Mouse (Mus musculus) olfactory bulb, adult 2 months (tissue): ENCODE data around the gene Slc27a3. TPM values are rescaled to one million over a fixed set of nuclear protein-coding genes. Genes with fewer than 3 reads are reported as not detected.

Experiments
- H3K27ac ChIP-seq: fragments of 200-500 bp; 2 replicates; pipeline ENCODE4 v1.5.1; 2012; ENCODE audit warnings: low read depth, low read length; ENCODE audit not compliant: insufficient read depth
- H3K4me1 ChIP-seq: fragments of 200-500 bp; 2 replicates; pipeline ENCODE4 v1.6.1; 2012; ENCODE audit warnings: low read length; ENCODE audit not compliant: control insufficient read depth, insufficient read depth
- H3K4me3 ChIP-seq: fragments of 200-500 bp; 2 replicates; pipeline ENCODE4 v1.5.1; 2012; ENCODE audit warnings: mild to moderate bottlenecking, low read depth, low read length, moderate library complexity; ENCODE audit not compliant: insufficient read depth
- CTCF ChIP-seq: fragments of 200-500 bp; IDR thresholded peaks from 2 replicates; pipeline ENCODE4 v1.5.1; 2012; ENCODE audit warnings: low read depth, mild to moderate bottlenecking, low read length, moderate library complexity; ENCODE audit not compliant: insufficient read depth
- POLR2A ChIP-seq: fragments of 200-500 bp; IDR thresholded peaks from 2 replicates; pipeline ENCODE4 v1.6.1; 2012; ENCODE audit warnings: mild to moderate bottlenecking, low read depth, low read length, moderate library complexity; ENCODE audit not compliant: insufficient read depth
- WGBS: fragments of 180-500 bp; shearing (Covaris S2); methylation state at CpG from one replicate; pipeline ENCODE4 v1.1.7; 2018; 5-methylcytosine and 5-hydroxymethylcytosine counted together
- polyA plus RNA-seq: library from polyadenylated mRNA; stranded (reverse); fragments of >200 nt; gene quantifications from 2 replicates; pipeline ENCODE4 v1.2.4, GENCODE M21; 2012; ENCODE audit warnings: low replicate concordance; ENCODE audit not compliant: missing spikeins, insufficient read depth, insufficient read length

The Slc27a3 gene
- polyA plus RNA-seq, 1 experiment: not detected

GRCm38 (mm10) chr3:90383690-90384089 lies 6.0 kb downstream of the Slc27a3 start:
- no peak overlapping the region for H3K4me3 ChIP-seq
- no peak overlapping the region for H3K27ac ChIP-seq
- peaks cover 4% of the 10 kb centered on the region for H3K4me1 ChIP-seq
- no peak for TF ChIP-seq CTCF
- TF ChIP-seq POLR2A: no peak
- 58% methylated on average over 4 of the region's 4 CpGs for WGBS

GRCm38 (mm10) chr3:90381727-90382126 lies 8.0 kb downstream of the Slc27a3 start:
- Histone ChIP-seq H3K4me3 (no peak overlapping the region), H3K27ac (no peak overlapping the region), H3K4me1 (no peaks in the 10 kb centered on the region; the same call in 1 of the 2 replicates)
- TF ChIP-seq POLR2A (no peak), CTCF (no peak)
- WGBS: 80% methylated on average over 11 of the region's 11 CpGs

GRCm38 (mm10) chr3:90378496-90378895 lies 11.2 kb downstream of the Slc27a3 start:
- Histone ChIP-seq H3K27ac (no peak overlapping the region), H3K4me1 (no peaks in the 10 kb centered on the region), H3K4me3 (no peak overlapping the region)
- no peak for TF ChIP-seq POLR2A
- no peak for TF ChIP-seq CTCF
- WGBS: 83% methylated on average over 5 of the region's 5 CpGs

- H3K4me3 ChIP-seq: no peak overlapping the region
- no peaks in the 10 kb centered on the region for H3K4me1 ChIP-seq
- TF ChIP-seq POLR2A (no peak), CTCF (no peak)
- no peak overlapping the region for H3K27ac ChIP-seq
- 74% methylated on average over 1 of the region's 1 CpGs for WGBS
Measured at GRCm38 (mm10) chr3:90376247-90376585, 13.5 kb downstream of the Slc27a3 start.

- no peak for TF ChIP-seq CTCF
- TF ChIP-seq POLR2A: no peak
- H3K4me1 ChIP-seq: no peaks in the 10 kb centered on the region
- no peak overlapping the region for H3K27ac ChIP-seq
- 60% methylated on average over 3 of the region's 3 CpGs for WGBS
- H3K4me3 ChIP-seq: no peak overlapping the region
Measured at GRCm38 (mm10) chr3:90375562-90376246, 14.0 kb downstream of the Slc27a3 start.

GRCm38 (mm10) chr3:90374368-90374767 lies 15.4 kb downstream of the Slc27a3 start:
- H3K4me1 ChIP-seq: no peaks in the 10 kb centered on the region
- no peak overlapping the region for H3K27ac ChIP-seq
- 83% methylated on average over 4 of the region's 4 CpGs for WGBS
- no peak overlapping the region for H3K4me3 ChIP-seq
- no peak for TF ChIP-seq POLR2A
- no peak for TF ChIP-seq CTCF

- Histone ChIP-seq H3K4me1 (no peaks in the 10 kb centered on the region), H3K27ac (no peak overlapping the region), H3K4me3 (no peak overlapping the region)
- TF ChIP-seq CTCF (no peak), POLR2A (no peak)
- 24% methylated on average over 4 of the region's 4 CpGs for whole genome bisulfite sequencing
Measured at GRCm38 (mm10) chr3:90373432-90374028, 16.2 kb downstream of the Slc27a3 start.

- TF ChIP-seq POLR2A (no peak), CTCF (no peak)
- Histone ChIP-seq H3K27ac (no peak overlapping the region), H3K4me3 (no peak overlapping the region), H3K4me1 (no peaks in the 10 kb centered on the region)
- 59% methylated on average over 5 of the region's 5 CpGs for WGBS
Measured at GRCm38 (mm10) chr3:90372817-90373216, 16.9 kb downstream of the Slc27a3 start.

GRCm38 (mm10) chr3:90371857-90372256 lies 17.9 kb downstream of the Slc27a3 start:
- no peak overlapping the region for H3K27ac ChIP-seq
- 78% methylated on average over 7 of the region's 7 CpGs for WGBS
- H3K4me3 ChIP-seq: no peak overlapping the region
- no peaks in the 10 kb centered on the region for H3K4me1 ChIP-seq
- no peak for TF ChIP-seq POLR2A
- TF ChIP-seq CTCF: no peak
